Mouse (Mus musculus): ENCODE results near the gene Ephx3.
A peak's percentile ranks its signal among the peaks of the same experiment; 100 is the strongest.

Ephx3 gene

GRCm38 (mm10) chr17:32173166-32173565 lies 16.2 kb downstream of the Ephx3 start:
- DNase-seq (ENCODE audit: low spot score) = no peak

DNA sequence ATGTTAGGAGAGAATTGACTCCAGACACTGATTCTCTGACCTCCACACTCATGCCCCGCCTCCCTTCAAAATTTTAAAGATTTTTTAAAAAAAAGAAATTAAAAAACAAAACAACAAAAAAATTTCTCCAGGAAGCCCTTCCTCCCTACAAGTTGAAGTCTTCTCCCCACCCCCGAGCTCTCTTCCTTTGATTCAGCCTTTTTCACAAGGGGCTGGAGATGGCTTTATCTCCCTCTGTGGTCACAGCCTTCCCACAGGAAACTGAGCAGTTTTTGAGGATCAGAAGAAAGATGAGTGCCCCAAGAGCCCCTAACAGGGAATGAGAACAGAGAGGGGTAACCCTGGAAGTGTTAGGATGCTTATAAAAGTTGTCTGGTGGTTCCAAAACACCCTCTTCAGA lies 16.9 kb downstream of the Ephx3 start:
- no peak for DNase-seq (ENCODE audit: low spot score)

DNA sequence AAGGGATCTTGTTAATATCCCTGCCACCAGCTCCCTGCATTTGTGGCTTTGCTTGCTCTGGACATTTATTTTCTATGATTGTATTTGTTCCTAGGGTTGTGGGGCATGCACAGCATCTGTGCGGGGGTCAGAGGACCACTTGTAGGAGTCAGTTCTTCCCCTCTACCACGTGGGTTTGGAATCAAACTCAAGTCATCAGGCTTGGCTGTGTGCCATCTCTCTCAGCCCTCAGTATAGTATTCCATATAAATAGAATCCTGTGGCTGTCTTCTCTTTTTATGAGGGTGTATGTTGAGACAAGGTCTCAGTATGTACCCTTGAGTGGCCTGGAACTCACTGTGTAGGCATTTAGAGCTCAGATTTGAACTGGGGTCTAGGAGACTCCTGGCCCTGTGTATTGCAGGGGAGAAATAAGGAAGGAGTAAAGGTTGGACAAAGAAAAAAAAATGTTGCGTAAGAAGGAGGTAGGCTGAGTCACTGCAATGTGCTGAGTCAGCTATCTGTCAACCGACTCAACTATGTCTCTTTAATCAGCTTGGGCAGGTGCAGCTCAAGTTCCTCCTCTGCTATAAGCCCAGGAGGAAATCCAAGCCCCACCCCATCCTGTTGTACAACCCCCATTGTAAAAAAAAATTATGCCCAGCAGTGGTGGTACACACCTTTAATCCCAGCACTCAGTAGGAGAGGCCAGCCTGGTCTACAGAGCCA lies 19.7 kb downstream of the Ephx3 start:
- no peak for DNase-seq (ENCODE audit: low spot score)

GRCm38 (mm10) chr17:32166687-32167086 lies 22.7 kb downstream of the Ephx3 start, which contains the start of gene Notch3:
Notch3 (minus strand) TSS chr17:32166852.
- DNase-seq (ENCODE audit: low spot score) = no peak

- DNase-seq (ENCODE audit: low spot score) = no peak
Measured at GRCm38 (mm10) chr17:32165803-32166595, 23.4 kb downstream of the Ephx3 start.

- no peak for DNase-seq (ENCODE audit: low spot score)
Measured at GRCm38 (mm10) chr17:32165266-32165802, 24.0 kb downstream of the Ephx3 start.

GRCm38 (mm10) chr17:32164780-32165179 lies 24.6 kb downstream of the Ephx3 start:
- DNase-seq (ENCODE audit: low spot score) = no peak

DNA sequence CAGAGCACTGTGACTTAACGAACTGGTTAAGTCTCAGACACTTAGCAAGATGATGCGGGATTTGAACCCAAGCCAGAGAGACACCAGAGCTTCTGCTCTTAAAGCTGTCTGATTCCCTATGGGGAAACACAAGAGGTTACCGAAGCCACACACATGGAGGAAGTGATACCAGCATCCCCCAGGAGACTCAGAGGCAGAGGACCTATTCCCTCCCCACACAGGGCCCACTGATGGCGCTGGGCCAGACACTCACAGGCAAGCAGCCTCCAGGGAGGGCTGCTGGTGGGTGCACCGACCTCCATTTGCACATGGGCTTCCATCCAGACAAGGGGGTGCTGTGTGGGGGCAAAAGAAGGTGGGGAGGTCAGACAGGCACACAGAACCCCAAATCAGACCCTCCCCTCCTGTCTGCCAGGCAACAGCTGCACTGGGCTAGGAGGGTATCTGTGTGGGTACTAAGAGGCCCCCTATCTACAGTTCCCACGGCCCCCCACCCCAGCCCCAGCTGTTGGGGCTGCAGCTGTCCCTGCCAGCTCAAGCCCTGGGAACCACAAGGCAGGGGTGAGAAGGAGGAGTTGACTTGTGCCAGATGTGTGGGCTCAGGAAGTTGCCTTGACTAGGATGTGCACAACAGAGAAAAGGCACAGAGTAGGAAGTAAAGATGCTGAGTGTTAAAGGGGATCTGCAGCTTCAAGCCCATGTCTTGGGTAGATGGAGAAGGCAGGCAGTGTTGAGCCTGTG lies 25.3 kb downstream of the Ephx3 start:
- peak; percentile 13 for DNase-seq (ENCODE audit: low spot score)

GRCm38 (mm10) chr17:32162112-32162850 lies 27.1 kb downstream of the Ephx3 start:
- no peak for DNase-seq (ENCODE audit: low spot score)

GRCm38 (mm10) chr17:32160882-32161281 lies 28.5 kb downstream of the Ephx3 start:
- no peak for DNase-seq (ENCODE audit: low spot score)

DNA sequence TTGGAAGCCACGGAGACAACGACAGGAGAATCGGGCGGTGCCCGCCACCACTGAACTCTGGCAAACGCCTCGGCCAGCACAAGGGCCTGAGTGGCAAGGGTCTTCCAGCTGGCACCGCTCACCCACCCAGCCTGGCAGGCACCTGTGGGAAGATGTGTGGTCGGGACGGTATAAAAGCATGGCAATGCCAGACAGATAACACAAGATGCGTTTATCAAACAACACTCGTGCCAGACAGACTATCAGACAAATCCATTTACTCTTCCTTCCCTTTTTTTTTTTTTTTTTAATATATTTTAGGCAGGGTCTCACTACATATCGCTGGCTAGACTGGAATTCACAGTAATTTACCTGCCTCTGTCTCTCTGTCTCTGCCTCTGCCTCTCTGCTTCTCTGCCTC lies 30.5 kb downstream of the Ephx3 start:
- DNase-seq (ENCODE audit: low spot score) = no peak

- DNase-seq (ENCODE audit: low spot score) = no peak
Measured at GRCm38 (mm10) chr17:32146718-32147117, 42.6 kb downstream of the Ephx3 start.

DNA sequence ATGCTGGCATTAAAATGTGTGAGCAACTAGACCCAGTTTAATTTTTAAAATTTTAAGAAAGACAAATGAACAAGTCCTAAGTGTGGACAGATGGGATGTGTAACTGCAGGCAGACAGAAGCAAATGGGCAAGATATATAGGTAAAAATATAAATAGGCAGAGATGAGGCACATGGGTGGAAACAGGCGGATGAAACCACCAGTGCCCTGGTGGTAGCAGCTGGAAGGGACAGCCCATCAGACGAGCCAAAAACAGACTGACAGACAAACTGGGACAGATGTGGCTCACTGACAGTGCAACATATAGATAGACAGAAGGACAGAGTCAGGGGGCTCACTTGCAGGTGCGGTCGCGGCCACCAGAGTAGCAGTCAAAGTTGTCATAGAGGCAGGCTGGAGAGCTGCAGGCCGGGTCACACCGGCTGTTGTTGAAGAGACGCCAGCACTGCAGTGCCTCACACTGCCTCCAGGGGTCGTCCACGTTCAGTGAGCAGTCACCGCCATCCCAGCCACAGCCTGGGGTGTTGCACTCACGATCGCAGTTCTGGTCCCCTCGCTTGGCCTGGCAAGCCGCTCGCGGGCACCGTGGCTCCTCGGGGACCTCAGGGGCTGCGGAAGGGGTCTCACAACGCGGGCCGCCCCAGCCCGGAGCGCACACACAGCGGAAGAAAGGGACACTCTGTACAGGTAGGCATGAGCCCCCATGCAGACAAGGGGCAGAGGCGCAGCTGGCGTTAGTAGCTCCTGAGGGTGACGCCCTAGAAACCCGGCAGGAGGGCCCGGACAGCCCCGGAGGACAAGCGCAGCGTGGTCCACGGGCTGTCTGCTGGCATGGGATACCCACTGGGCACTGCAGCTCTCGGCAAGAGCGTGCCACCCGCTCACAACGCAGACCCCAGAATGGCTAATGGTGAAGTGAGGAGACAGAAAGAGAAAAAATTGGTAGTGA lies 46.2 kb downstream of the Ephx3 start:
- peak; percentile 69 for DNase-seq (ENCODE audit: low spot score)

DNA sequence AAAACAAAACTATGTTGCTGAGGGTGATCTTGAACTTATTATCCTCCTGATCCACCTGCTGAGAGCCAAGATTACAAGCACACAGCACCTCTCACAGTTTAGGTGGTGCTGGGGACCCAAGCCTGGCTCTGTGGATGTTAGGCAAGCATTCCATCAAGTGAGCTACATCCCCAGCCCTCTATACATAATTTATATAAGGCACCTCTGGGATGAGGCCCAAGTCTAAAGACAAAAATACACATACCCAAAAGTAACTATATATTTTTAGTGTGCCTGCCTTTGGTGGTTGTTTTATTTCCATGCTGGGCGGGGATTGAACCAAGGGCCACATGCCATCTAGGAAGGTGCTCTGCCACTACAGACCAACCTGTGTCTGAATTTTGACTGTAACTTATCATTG lies 47.1 kb downstream of the Ephx3 start:
- DNase-seq (ENCODE audit: low spot score) = no peak
